Mouse (Mus musculus) kidney, adult 2 months (tissue): ENCODE measurements around the gene Rab22a.

Source experiments
- CTCF ChIP-seq: fragments of 200-500 bp; conservative IDR thresholded peaks from 2 replicates; pipeline ENCODE4 v1.5.1; 2011; ENCODE audit warnings: low read depth, mild to moderate bottlenecking, control low read depth, low read length, moderate library complexity, mixed read lengths; ENCODE audit not compliant: insufficient read depth, insufficient read length
- POLR2A ChIP-seq: fragments of 200-500 bp; IDR thresholded peaks from one replicate; pipeline ENCODE4 v1.6.1; 2011; ENCODE audit warnings: low read depth, low read length, control low read depth

GRCm38 (mm10) chr2:173647197-173647911, 12.2 kb upstream of the Rab22a start:
- TF ChIP-seq CTCF (no peak), POLR2A (no peak)
